In genomic region chr15:7194748-7195221, GRCm38 (mm10) we compare ENCODE assay signal across 9 mouse cellular contexts.
DNase-seq lines count a peak whose midpoint lies in the region; ATAC-seq lines count a peak whose summit lies in the region.
"Had no signal": no experiment of that assay in that cellular context is flagged by ENCODE, and none has a peak within 500 bp of the region (broad histone marks: within the 10 kb centered on the region; RNA-seq: fewer than 3 reads in every experiment).

No protein-coding gene starts in this region.

- peak overlapping the region; percentile 28; the same call in 1 of the 2 replicates for H3K4me2 ChIP-seq in heart, embryonic 13.5 days
- peak overlapping the region; percentile 31; the same call in 1 of the 2 replicates for H3K4me2 ChIP-seq in forebrain, embryonic 12.5 days
- peak overlapping the region; percentile 24; the same call in 1 of the 2 replicates for H3K4me2 ChIP-seq in midbrain, embryonic 12.5 days (replicated peaks)

- no peak for DNase-seq in heart, adult 8-10 months (ENCODE audit: low spot score)
- peak; percentile 21 for DNase-seq in adipocyte (ENCODE audit: low spot score)
- no peak for DNase-seq in urinary bladder, adult 2 months (ENCODE audit: low spot score)
- no peak for DNase-seq in cerebellum, postnatal 25 days
- no peak for DNase-seq in adrenal gland, postnatal 14 days

- WGBS in heart, embryonic 13.5 days: 56% methylated on average over 6 of the region's 6 CpGs
- 18% methylated on average over 6 of the region's 6 CpGs for WGBS in forebrain, embryonic 12.5 days
- WGBS in midbrain, embryonic 12.5 days: 10% methylated on average over 6 of the region's 6 CpGs

- no peaks in the 10 kb centered on the region for H3K9me3 ChIP-seq in heart, embryonic 13.5 days
- H3K9me3 ChIP-seq in forebrain, embryonic 12.5 days: no peaks in the 10 kb centered on the region
- no peaks in the 10 kb centered on the region for H3K9me3 ChIP-seq in midbrain, embryonic 12.5 days

- no peak for ATAC-seq in heart, embryonic 13.5 days (ENCODE audit: extremely low read depth, insufficient number of reproducible peaks, low FRiP score, low TSS enrichment)
- ATAC-seq in forebrain, embryonic 12.5 days (ENCODE audit: low FRiP score): peak; percentile 81
- peak; percentile 71 for ATAC-seq in midbrain, embryonic 12.5 days (ENCODE audit: low FRiP score, low read depth)
- ATAC-seq: CD4-positive, CD25-positive, alpha-beta regulatory T cell, adult 4 months had no signal

- H3K27ac ChIP-seq in heart, embryonic 13.5 days (replicated peaks): no peak overlapping the region
- H3K27ac ChIP-seq in forebrain, embryonic 12.5 days: peak overlapping the region; percentile 31; the same call in 1 of the 2 replicates
- H3K27ac ChIP-seq in midbrain, embryonic 12.5 days (replicated peaks): peak overlapping the region; percentile 66

- H3K36me3 ChIP-seq in heart, embryonic 13.5 days: peaks cover 29% of the 10 kb centered on the region
- H3K36me3 ChIP-seq in forebrain, embryonic 12.5 days (replicated peaks): no peaks in the 10 kb centered on the region
- H3K36me3 ChIP-seq in midbrain, embryonic 12.5 days: no peaks in the 10 kb centered on the region

- no peak overlapping the region for H3K4me3 ChIP-seq in heart, embryonic 13.5 days
- no peak overlapping the region for H3K4me3 ChIP-seq in forebrain, embryonic 12.5 days (replicated peaks)
- H3K4me3 ChIP-seq in midbrain, embryonic 12.5 days: no peak overlapping the region

- H3K9ac ChIP-seq in heart, embryonic 13.5 days: no peak overlapping the region
- no peak overlapping the region for H3K9ac ChIP-seq in forebrain, embryonic 12.5 days
- no peak overlapping the region for H3K9ac ChIP-seq in midbrain, embryonic 12.5 days (replicated peaks)

- H3K27me3 ChIP-seq in heart, embryonic 13.5 days (replicated peaks): no peaks in the 10 kb centered on the region
- H3K27me3 ChIP-seq in forebrain, embryonic 12.5 days: no peaks in the 10 kb centered on the region
- H3K27me3 ChIP-seq in midbrain, embryonic 12.5 days: no peaks in the 10 kb centered on the region

- peaks cover 55% of the 10 kb centered on the region for H3K4me1 ChIP-seq in heart, embryonic 13.5 days
- peaks cover 40% of the 10 kb centered on the region for H3K4me1 ChIP-seq in forebrain, embryonic 12.5 days
- peaks cover 51% of the 10 kb centered on the region for H3K4me1 ChIP-seq in midbrain, embryonic 12.5 days
